Mouse (Mus musculus): ENCODE data around the gene Sec24c. TPM values are rescaled to one million over a fixed set of nuclear protein-coding genes. Genes with fewer than 3 reads are reported as not detected.

Gene Sec24c
- polyA plus RNA-seq, 1 experiment = 5.0 TPM

DNA sequence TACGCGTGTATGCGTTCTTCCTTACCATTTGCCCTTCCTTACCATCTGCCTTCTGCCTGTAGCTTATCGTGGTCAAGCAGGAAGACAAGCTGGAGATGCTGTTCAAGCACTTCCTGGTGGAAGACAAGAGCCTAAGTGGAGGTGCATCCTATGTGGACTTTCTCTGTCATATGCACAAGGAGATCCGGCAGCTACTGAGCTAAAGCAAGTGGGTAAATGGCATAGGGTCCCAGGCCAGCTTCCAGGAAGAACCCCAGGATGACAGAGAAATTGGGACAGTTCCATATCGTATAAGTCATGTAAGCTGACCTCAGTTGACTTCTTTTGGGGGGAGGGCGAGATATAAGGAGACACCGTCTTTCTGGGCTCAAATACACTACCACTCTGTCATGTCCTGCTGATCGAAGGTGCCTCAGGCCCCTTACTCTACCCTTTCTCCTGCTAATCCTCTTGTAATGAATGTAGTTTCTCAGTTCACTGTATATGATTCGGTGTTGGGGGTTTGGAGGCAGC lies 19.5 kb downstream of the Sec24c start:
- TF ChIP-seq GATA1 (IDR thresholded peaks at IDR 0.05; ENCODE audit: low read length) (no peak), TAL1 (IDR thresholded peaks at IDR 0.05; ENCODE audit: low read length) (no peak)

DNA sequence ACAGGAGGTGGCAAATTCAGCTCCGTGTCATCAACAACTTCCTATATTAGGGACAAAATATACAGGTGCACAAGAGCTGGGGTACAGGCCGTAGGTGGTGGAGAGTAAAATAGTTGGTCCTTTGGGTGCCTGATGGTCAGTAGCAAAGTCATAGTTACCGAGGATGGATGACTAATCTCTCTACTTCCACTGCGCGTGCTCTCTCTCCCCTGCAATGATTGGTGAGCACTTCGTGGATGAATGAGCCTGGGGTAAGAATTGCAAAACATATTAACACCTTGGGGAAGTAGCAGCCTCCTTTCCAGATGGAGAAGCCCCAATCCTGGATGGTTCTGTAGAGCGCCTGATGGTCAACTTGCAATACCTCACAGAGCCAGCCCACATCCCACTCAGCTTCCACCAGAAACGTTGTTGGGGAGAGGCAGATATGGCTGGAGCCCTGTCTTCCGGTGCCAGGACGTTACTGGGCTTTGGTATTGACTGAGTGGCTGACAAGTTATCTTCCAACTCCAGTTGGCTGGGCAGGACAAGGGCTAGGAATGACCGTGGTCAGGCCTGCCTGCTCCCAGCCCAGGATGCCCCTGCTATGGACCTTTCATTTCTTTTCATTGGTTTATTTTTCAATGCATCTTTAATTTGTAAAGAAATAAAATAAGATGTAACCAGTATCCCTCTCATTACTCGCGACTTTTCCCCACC lies 20.2 kb downstream of the Sec24c start:
- Histone ChIP-seq H3K9me3 (ENCODE audit: control insufficient read depth, low read length) (no peaks in the 10 kb centered on the region), H3K36me3 (ENCODE audit: control insufficient read depth) (peaks cover 77% of the 10 kb centered on the region), H3K27me3 (ENCODE audit: control insufficient read depth) (no peaks in the 10 kb centered on the region), H3K4me3 (replicated peaks) (peak overlapping the region; percentile 95), H3K4me1 (ENCODE audit: control insufficient read depth) (peaks cover 52% of the 10 kb centered on the region)
- TF ChIP-seq TAL1 (IDR thresholded peaks at IDR 0.05; ENCODE audit: low read length) (no peak), GATA1 (IDR thresholded peaks at IDR 0.05; ENCODE audit: low read length) (no peak)

More for the DNA sequence above, 19.5 kb downstream of the Sec24c start:
- H3K27me3 ChIP-seq (ENCODE audit: control insufficient read depth) = no peaks in the 10 kb centered on the region
- H3K4me3 ChIP-seq (replicated peaks) = no peak overlapping the region
- peaks cover 45% of the 10 kb centered on the region for H3K4me1 ChIP-seq (ENCODE audit: control insufficient read depth)
- H3K9me3 ChIP-seq (ENCODE audit: control insufficient read depth, low read length) = no peaks in the 10 kb centered on the region
- H3K36me3 ChIP-seq (ENCODE audit: control insufficient read depth) = peaks cover 77% of the 10 kb centered on the region

DNA sequence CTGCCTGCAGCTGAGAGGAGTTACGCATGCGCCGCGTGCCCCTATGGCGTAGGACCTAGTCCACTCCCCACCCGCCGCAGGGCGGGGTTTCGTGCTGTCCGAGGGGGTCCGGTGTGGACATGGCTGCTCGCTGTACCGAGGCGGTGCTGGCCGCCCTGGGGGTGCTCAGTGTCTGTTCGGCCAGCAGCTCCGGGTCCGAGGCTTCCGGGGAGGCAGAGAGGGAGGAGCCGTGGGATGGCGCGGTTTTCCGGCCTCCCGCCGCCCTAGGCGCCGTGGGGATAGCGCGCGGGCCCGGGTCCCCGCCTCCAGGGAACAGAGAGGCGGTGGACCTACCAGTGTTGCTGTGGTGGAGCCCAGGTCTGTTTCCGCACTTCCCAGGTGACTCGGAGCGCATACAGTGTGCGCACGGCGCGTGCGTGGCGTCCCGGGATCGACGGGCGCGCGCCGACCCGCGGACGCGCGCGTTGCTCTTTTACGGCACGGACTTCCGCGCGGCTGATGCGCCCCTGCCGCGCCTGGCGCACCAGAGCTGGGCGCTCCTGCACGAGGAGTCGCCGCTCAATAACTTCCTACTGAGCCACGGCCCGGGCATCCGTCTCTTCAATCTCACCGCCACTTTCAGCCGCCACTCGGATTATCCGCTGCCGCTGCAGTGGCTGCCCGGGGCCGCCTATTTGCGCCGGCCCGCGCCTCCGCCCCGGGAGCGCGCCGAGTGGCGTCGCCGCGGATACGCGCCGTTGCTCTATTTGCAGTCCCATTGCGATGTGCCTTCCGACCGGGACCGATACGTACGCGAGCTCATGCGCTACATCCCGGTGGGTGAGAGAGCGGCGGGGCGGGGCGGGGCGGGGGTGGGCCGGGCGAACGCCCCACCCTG lies 21.0 kb downstream of the Sec24c start, which contains the start of gene Fut11:
TSS of gene Fut11 (plus strand) at position 85 of the 877 bp plus-strand sequence.
- Histone ChIP-seq H3K4me3 (replicated peaks) (peak within 1 kb of the TSS; percentile 95), H3K4me1 (ENCODE audit: control insufficient read depth) (peaks cover 56% of the 10 kb centered on the region), H3K9me3 (ENCODE audit: control insufficient read depth, low read length) (no peaks in the 10 kb centered on the region), H3K27me3 (ENCODE audit: control insufficient read depth) (no peaks in the 10 kb centered on the region), H3K36me3 (ENCODE audit: control insufficient read depth) (peaks cover 74% of the 10 kb centered on the region)
- TF ChIP-seq GATA1 (IDR thresholded peaks at IDR 0.05; ENCODE audit: low read length) = no peak
- no peak for TF ChIP-seq TAL1 (IDR thresholded peaks at IDR 0.05; ENCODE audit: low read length)

DNA sequence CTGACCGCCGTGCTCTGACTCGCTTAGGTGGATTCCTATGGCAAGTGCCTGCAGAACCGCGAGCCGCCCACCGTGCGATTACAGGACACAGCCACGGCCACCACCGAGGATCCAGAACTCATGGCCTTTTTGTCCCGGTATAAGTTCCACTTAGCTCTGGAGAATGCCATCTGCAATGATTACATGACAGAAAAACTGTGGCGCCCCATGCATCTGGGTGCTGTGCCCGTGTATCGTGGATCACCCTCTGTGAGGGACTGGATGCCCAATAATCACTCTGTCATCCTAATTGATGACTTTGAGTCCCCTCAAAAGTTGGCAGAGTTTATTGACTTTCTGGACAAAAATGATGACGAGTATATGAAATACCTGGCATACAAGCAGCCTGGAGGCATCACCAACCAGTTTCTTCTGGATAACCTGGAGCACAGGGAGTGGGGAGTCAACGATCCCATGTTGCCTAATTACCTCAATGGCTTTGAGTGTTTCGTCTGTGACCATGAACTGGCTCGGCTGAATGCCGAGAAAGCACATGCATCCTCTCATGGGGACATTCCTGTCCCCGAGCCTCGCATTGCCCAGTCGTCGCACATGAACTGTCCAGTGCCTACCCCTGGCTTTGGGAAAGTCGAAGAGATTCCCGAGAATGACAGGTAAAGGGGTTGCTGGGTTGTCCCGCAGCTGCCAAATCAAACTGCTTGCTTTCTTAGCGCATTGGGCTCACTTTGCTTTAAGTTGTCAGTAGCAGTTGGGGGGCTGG lies 21.8 kb downstream of the Sec24c start:
- H3K36me3 ChIP-seq (ENCODE audit: control insufficient read depth) = peaks cover 73% of the 10 kb centered on the region

DNA sequence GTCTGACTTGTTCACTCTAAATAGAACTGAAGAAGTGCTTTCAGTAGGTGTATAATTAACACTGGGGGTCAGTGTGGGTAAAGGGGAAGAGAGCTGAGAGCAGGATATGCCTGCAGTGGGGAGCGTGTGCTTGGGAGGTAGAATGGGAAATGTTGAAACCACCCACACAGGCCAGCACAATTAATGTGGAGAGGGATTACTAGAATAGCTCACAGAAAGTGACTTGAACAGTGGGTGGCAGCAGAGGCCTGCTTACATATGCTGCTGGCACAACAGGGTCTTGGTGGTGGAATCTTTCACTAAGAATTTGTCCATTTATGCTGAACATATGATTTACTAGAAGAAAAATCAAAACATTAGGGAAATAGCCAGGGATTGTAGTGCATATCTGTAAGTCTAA lies 22.9 kb downstream of the Sec24c start:
- Histone ChIP-seq H3K9me3 (ENCODE audit: control insufficient read depth, low read length) (no peaks in the 10 kb centered on the region), H3K27me3 (ENCODE audit: control insufficient read depth) (no peaks in the 10 kb centered on the region), H3K4me3 (replicated peaks) (peak overlapping the region; percentile 95), H3K4me1 (ENCODE audit: control insufficient read depth) (peaks cover 72% of the 10 kb centered on the region), H3K36me3 (ENCODE audit: control insufficient read depth) (peaks cover 62% of the 10 kb centered on the region)
- TF ChIP-seq GATA1 (IDR thresholded peaks at IDR 0.05; ENCODE audit: low read length) (no peak), TAL1 (IDR thresholded peaks at IDR 0.05; ENCODE audit: low read length) (no peak)

More for the DNA sequence above, 21.8 kb downstream of the Sec24c start:
- Histone ChIP-seq H3K9me3 (ENCODE audit: control insufficient read depth, low read length) (no peaks in the 10 kb centered on the region), H3K4me3 (replicated peaks) (peak overlapping the region; percentile 95), H3K4me1 (ENCODE audit: control insufficient read depth) (peaks cover 62% of the 10 kb centered on the region), H3K27me3 (ENCODE audit: control insufficient read depth) (no peaks in the 10 kb centered on the region)
- no peak for TF ChIP-seq TAL1 (IDR thresholded peaks at IDR 0.05; ENCODE audit: low read length)
- TF ChIP-seq GATA1 (IDR thresholded peaks at IDR 0.05; ENCODE audit: low read length) = no peak

DNA sequence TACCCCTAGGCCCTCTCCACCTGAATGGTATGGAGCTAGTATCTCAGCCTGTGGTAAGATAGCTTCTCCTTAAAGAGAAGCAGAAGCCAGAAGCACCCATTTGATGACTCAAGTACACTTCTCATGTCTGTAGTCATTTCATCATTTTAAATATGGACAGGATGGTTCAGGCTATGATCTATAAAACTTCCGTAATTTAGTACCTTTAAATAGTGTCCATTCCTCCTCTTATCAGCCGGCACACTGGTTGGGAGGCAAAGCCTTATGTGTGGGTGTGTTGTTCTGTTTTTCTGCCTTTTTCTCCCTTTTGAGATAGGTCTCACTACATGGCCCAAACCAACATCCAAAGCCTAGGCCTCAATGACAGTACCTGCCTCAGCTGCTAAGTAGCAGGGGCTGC lies 24.4 kb downstream of the Sec24c start:
- Histone ChIP-seq H3K27me3 (ENCODE audit: control insufficient read depth) (no peaks in the 10 kb centered on the region), H3K4me1 (ENCODE audit: control insufficient read depth) (peaks cover 79% of the 10 kb centered on the region), H3K4me3 (replicated peaks) (no peak overlapping the region), H3K9me3 (ENCODE audit: control insufficient read depth, low read length) (no peaks in the 10 kb centered on the region), H3K36me3 (ENCODE audit: control insufficient read depth) (peaks cover 47% of the 10 kb centered on the region)
- TF ChIP-seq GATA1 (IDR thresholded peaks at IDR 0.05; ENCODE audit: low read length) (no peak), TAL1 (IDR thresholded peaks at IDR 0.05; ENCODE audit: low read length) (no peak)

DNA sequence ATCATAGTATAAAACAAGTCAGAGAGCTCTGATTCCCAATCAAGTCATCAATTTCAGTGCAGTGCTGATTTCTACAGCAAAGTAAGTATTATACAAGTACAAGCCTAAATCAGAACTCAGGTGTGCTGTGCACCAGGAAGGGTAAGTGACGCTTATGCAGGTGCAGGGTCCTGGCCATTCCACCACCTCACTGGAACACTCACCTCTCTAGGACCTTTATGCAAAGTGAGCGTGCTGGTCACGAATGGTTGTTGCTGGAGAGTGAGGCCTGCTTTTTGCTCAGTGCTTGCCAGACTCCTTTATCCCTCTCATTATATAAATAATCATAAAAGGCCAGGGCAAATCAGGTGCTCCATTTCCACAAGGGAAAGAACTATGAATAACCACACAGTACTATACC lies 26.3 kb downstream of the Sec24c start:
- H3K4me3 ChIP-seq (replicated peaks) = no peak overlapping the region
- H3K4me1 ChIP-seq (ENCODE audit: control insufficient read depth) = peaks cover 77% of the 10 kb centered on the region
- TF ChIP-seq TAL1 (IDR thresholded peaks at IDR 0.05; ENCODE audit: low read length) (no peak), GATA1 (IDR thresholded peaks at IDR 0.05; ENCODE audit: low read length) (no peak)
- H3K9me3 ChIP-seq (ENCODE audit: control insufficient read depth, low read length) = no peaks in the 10 kb centered on the region
- peaks cover 48% of the 10 kb centered on the region for H3K36me3 ChIP-seq (ENCODE audit: control insufficient read depth)
- H3K27me3 ChIP-seq (ENCODE audit: control insufficient read depth) = no peaks in the 10 kb centered on the region

DNA sequence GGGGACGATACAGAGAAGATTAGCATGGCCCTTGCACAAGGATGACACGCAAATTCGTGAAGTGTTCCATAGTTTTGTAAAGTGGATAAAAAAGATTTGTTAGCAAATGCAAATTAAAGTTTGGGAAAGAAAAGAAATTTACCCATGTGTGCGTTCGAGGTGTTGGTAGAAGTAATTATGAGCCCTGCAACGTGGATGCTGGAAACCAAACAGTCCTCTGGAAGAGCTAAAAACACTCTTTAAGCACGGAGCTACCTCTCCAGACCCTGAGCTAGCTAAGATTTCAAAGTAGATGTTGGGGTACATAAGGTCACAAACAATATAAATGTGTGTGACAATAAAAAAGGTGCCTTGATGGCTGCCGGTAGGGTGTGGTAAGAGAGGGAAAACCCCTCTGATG lies 27.4 kb downstream of the Sec24c start:
- Histone ChIP-seq H3K9me3 (ENCODE audit: control insufficient read depth, low read length) (no peaks in the 10 kb centered on the region), H3K4me1 (ENCODE audit: control insufficient read depth) (peaks cover 71% of the 10 kb centered on the region), H3K36me3 (ENCODE audit: control insufficient read depth) (peaks cover 46% of the 10 kb centered on the region), H3K4me3 (replicated peaks) (peak overlapping the region; percentile 70), H3K27me3 (ENCODE audit: control insufficient read depth) (no peaks in the 10 kb centered on the region)
- TF ChIP-seq GATA1 (IDR thresholded peaks at IDR 0.05; ENCODE audit: low read length) = no peak
- TF ChIP-seq TAL1 (IDR thresholded peaks at IDR 0.05; ENCODE audit: low read length) = no peak
